Mouse (Mus musculus) frontal cortex, adult 2 months (tissue): ENCODE measurements at regions not wholly inside any gene's neighbourhood (a gene's known extent, or its start where the extent isn't known, plus 50 kb on each side); places are given as distances from the start of the nearest gene placed in this dataset.

ENCODE experiments used
- DNase-seq, 2 experiments: peaks; one replicate each; pipeline ENCODE4 v3.0.0; 2022; ENCODE audit warnings: low spot score in 1 of 2; ENCODE audit errors: extremely low spot score in 1 of 2

GRCm38 (mm10) chrX:5765702-5766101 lies 96.8 kb downstream of the Btbd35f7 start:
- DNase-seq: peak; percentile 7 to 31

- no peak for DNase-seq
Measured at GRCm38 (mm10) chrX:5798433-5798832, 129.6 kb downstream of the Btbd35f7 start.

- no peak for DNase-seq
Measured at GRCm38 (mm10) chrX:5798902-5799301, 130.0 kb downstream of the Btbd35f7 start.

- peak in 1 of 2 experiments; percentile 6 for DNase-seq
Measured at GRCm38 (mm10) chrX:5803181-5803580, 134.3 kb downstream of the Btbd35f7 start.
